Mouse (Mus musculus) kidney, embryonic 16.5 days (tissue): ENCODE data around the gene Wfdc13. TPM values are rescaled to one million over a fixed set of nuclear protein-coding genes. Genes with fewer than 3 reads are reported as not detected.

Experiments
- ATAC-seq: fragments of 200-750 bp; cut with Nextera tagmentation; 2 replicates; pipeline ENCODE4 v1.8.0; 2017; ENCODE audit warnings: moderate TSS enrichment; ENCODE audit not compliant: low FRiP score, low TSS enrichment
- H3K27ac ChIP-seq: fragments of 300-500 bp; sonication (generic); 2 replicates; pipeline ENCODE4 v1.5.1; 2014; ENCODE audit warnings: low read length
- H3K27me3 ChIP-seq: fragments of 300-500 bp; sonication (generic); 2 replicates; pipeline ENCODE4 v1.6.1; 2014; ENCODE audit warnings: low read length, control low read depth, mixed read lengths; ENCODE audit not compliant: insufficient read depth
- H3K36me3 ChIP-seq: fragments of 300-500 bp; sonication (generic); 2 replicates; pipeline ENCODE4 v1.6.1; 2014; ENCODE audit warnings: low read length, control low read depth, mixed read lengths; ENCODE audit not compliant: insufficient read depth
- H3K4me1 ChIP-seq: fragments of 300-500 bp; sonication (generic); 2 replicates; pipeline ENCODE4 v1.6.1; 2014; ENCODE audit warnings: low read length, control low read depth, mixed read lengths; ENCODE audit not compliant: insufficient read depth
- H3K4me2 ChIP-seq: fragments of 300-500 bp; sonication (generic); replicated peaks from 2 replicates; pipeline ENCODE4 v1.6.1; 2014; ENCODE audit warnings: low read depth, low read length
- H3K4me3 ChIP-seq: fragments of 300-500 bp; sonication (generic); 2 replicates; pipeline ENCODE4 v1.5.1; 2014; ENCODE audit warnings: mild to moderate bottlenecking, low read length
- H3K9ac ChIP-seq: fragments of 300-500 bp; sonication (generic); replicated peaks from 2 replicates; pipeline ENCODE4 v1.6.1; 2014; ENCODE audit warnings: low read length
- H3K9me3 ChIP-seq: fragments of 300-500 bp; sonication (generic); 2 replicates; pipeline ENCODE4 v1.6.1; 2016; ENCODE audit warnings: low read length, control low read depth
- WGBS: fragments of 180-500 bp; shearing (Covaris S2); extraction: QIAGEN DNeasy Blood & Tissue Kit; methylation state at CpG from one replicate; pipeline ENCODE4 v1.1.7; 2014; 5-methylcytosine and 5-hydroxymethylcytosine counted together
- polyA plus RNA-seq: library from polyadenylated mRNA; unstranded; fragments of >200 nt; fragmentation: Nextera tagmentation; extraction: Ambion mirVana; gene quantifications from 2 replicates; pipeline ENCODE4 v1.2.1, GENCODE M21; 2015

The Wfdc13 gene
- polyA plus RNA-seq, 1 experiment from 2014 or later = 0.97 TPM

GRCm38 (mm10) chr2:164673987-164674386 lies 10.9 kb upstream of the Wfdc13 start, which contains the start of gene Wfdc11:
Gene Wfdc11, minus strand, starts transcription at chr2:164674087.
- no peaks in the 10 kb centered on the region for H3K27me3 ChIP-seq
- H3K4me3 ChIP-seq = no peak within 1 kb of the TSS
- H3K9me3 ChIP-seq = no peaks in the 10 kb centered on the region
- ATAC-seq = no peak
- WGBS = 73% methylated on average over 7 of the region's 7 CpGs
- H3K36me3 ChIP-seq = no peaks in the 10 kb centered on the region
- no peak within 1 kb of the TSS for H3K27ac ChIP-seq
- H3K4me2 ChIP-seq = no peak within 1 kb of the TSS
- H3K4me1 ChIP-seq = peaks cover 4% of the 10 kb centered on the region; the same call in 1 of the 2 replicates
- H3K9ac ChIP-seq = no peak within 1 kb of the TSS

- H3K36me3 ChIP-seq = no peaks in the 10 kb centered on the region
- no peaks in the 10 kb centered on the region for H3K9me3 ChIP-seq
- 79% methylated on average over 7 of the region's 7 CpGs for WGBS
- no peak overlapping the region for H3K9ac ChIP-seq
- H3K27me3 ChIP-seq = no peaks in the 10 kb centered on the region
- peaks cover 4% of the 10 kb centered on the region; the same call in 1 of the 2 replicates for H3K4me1 ChIP-seq
- no peak overlapping the region for H3K27ac ChIP-seq
- H3K4me3 ChIP-seq = no peak overlapping the region
- no peak overlapping the region for H3K4me2 ChIP-seq
- no peak for ATAC-seq
Measured at GRCm38 (mm10) chr2:164676103-164676502, 8.8 kb upstream of the Wfdc13 start.

- H3K27ac ChIP-seq = no peak overlapping the region
- peaks cover 4% of the 10 kb centered on the region; the same call in 1 of the 2 replicates for H3K4me1 ChIP-seq
- H3K4me3 ChIP-seq = no peak overlapping the region
- H3K27me3 ChIP-seq = no peaks in the 10 kb centered on the region
- H3K36me3 ChIP-seq = no peaks in the 10 kb centered on the region
- WGBS = 66% methylated on average over 16 of the region's 16 CpGs
- no peak overlapping the region for H3K4me2 ChIP-seq
- H3K9me3 ChIP-seq = no peaks in the 10 kb centered on the region
- no peak for ATAC-seq
- no peak overlapping the region for H3K9ac ChIP-seq
Measured at GRCm38 (mm10) chr2:164676916-164677685, 7.8 kb upstream of the Wfdc13 start.

GRCm38 (mm10) chr2:164678848-164679625 lies 5.9 kb upstream of the Wfdc13 start:
- no peaks in the 10 kb centered on the region for H3K36me3 ChIP-seq
- H3K4me1 ChIP-seq = peaks cover 4% of the 10 kb centered on the region; the same call in 1 of the 2 replicates
- no peaks in the 10 kb centered on the region for H3K9me3 ChIP-seq
- peak overlapping the region; percentile 49 for H3K4me2 ChIP-seq
- H3K27ac ChIP-seq = no peak overlapping the region
- H3K27me3 ChIP-seq = no peaks in the 10 kb centered on the region
- peak overlapping the region; percentile 32 for H3K4me3 ChIP-seq
- H3K9ac ChIP-seq = peak overlapping the region; percentile 18; the same call in 1 of the 2 replicates
- ATAC-seq = peak; percentile 78
- 18% methylated on average over 19 of the region's 19 CpGs for WGBS

- no peaks in the 10 kb centered on the region for H3K36me3 ChIP-seq
- no peak overlapping the region for H3K27ac ChIP-seq
- ATAC-seq = no peak
- WGBS = 27% methylated on average over 3 of the region's 3 CpGs
- no peak overlapping the region for H3K4me3 ChIP-seq
- H3K27me3 ChIP-seq = no peaks in the 10 kb centered on the region
- no peak overlapping the region for H3K9ac ChIP-seq
- no peak overlapping the region for H3K4me2 ChIP-seq
- no peaks in the 10 kb centered on the region for H3K9me3 ChIP-seq
- H3K4me1 ChIP-seq = peaks cover 4% of the 10 kb centered on the region; the same call in 1 of the 2 replicates
Measured at GRCm38 (mm10) chr2:164679906-164680305, 5.0 kb upstream of the Wfdc13 start.

GRCm38 (mm10) chr2:164698201-164698600 lies 13.3 kb downstream of the Wfdc13 start, which contains the start of gene Spint4:
Gene Spint4, plus strand, starts transcription at chr2:164698501.
- Histone ChIP-seq H3K9me3 (no peaks in the 10 kb centered on the region), H3K36me3 (no peaks in the 10 kb centered on the region), H3K4me1 (no peaks in the 10 kb centered on the region), H3K27ac (no peak within 1 kb of the TSS), H3K4me2 (no peak within 1 kb of the TSS), H3K27me3 (no peaks in the 10 kb centered on the region), H3K9ac (no peak within 1 kb of the TSS), H3K4me3 (no peak within 1 kb of the TSS)
- ATAC-seq = no peak
- 66% methylated on average over 4 of the region's 4 CpGs for WGBS

- H3K9ac ChIP-seq = no peak overlapping the region
Measured at GRCm38 (mm10) chr2:164700959-164701358, 16.1 kb downstream of the Wfdc13 start.

GRCm38 (mm10) chr2:164701761-164702160 lies 16.9 kb downstream of the Wfdc13 start:
- H3K27me3 ChIP-seq = no peaks in the 10 kb centered on the region
- H3K27ac ChIP-seq = no peak overlapping the region
- H3K4me3 ChIP-seq = no peak overlapping the region
- 86% methylated on average over 5 of the region's 5 CpGs for WGBS
- H3K36me3 ChIP-seq = no peaks in the 10 kb centered on the region
- no peak overlapping the region for H3K4me2 ChIP-seq
- no peaks in the 10 kb centered on the region for H3K4me1 ChIP-seq
- H3K9me3 ChIP-seq = no peaks in the 10 kb centered on the region
- no peak for ATAC-seq
- H3K9ac ChIP-seq = no peak overlapping the region

More at GRCm38 (mm10) chr2:164700959-164701358, 16.1 kb downstream of the Wfdc13 start:
- 64% methylated on average over 5 of the region's 5 CpGs for WGBS
- Histone ChIP-seq H3K9me3 (no peaks in the 10 kb centered on the region), H3K27ac (no peak overlapping the region), H3K36me3 (no peaks in the 10 kb centered on the region), H3K4me3 (no peak overlapping the region), H3K27me3 (no peaks in the 10 kb centered on the region), H3K4me1 (no peaks in the 10 kb centered on the region), H3K4me2 (no peak overlapping the region)
- no peak for ATAC-seq

- H3K9me3 ChIP-seq = no peaks in the 10 kb centered on the region
- H3K4me2 ChIP-seq = no peak overlapping the region
- 84% methylated on average over 5 of the region's 5 CpGs for WGBS
- H3K4me3 ChIP-seq = no peak overlapping the region
- no peaks in the 10 kb centered on the region for H3K4me1 ChIP-seq
- no peaks in the 10 kb centered on the region for H3K36me3 ChIP-seq
- H3K9ac ChIP-seq = no peak overlapping the region
- H3K27me3 ChIP-seq = no peaks in the 10 kb centered on the region
- no peak overlapping the region for H3K27ac ChIP-seq
- ATAC-seq = no peak
Measured at GRCm38 (mm10) chr2:164704235-164704634, 19.3 kb downstream of the Wfdc13 start.
